Mouse (Mus musculus): ENCODE data around the gene Zfp296. TPM values are rescaled to one million over a fixed set of nuclear protein-coding genes. Genes with fewer than 3 reads are reported as not detected.

Zfp296 gene
- under 1 TPM in 1 of 2 experiments, not detected in 1; 0.50 TPM for total RNA-seq (2021)

- peak in 1 of 2 experiments; percentile 31 for DNase-seq
These were observed at the start of gene Zfp296, which contains the start of gene Gemin7 for GRCm38 (mm10) chr7:19577141-19577852. TSS of gene Zfp296 (plus strand) at chr7:19577287. TSS of gene Gemin7 (minus strand) at chr7:19577595.

GRCm38 (mm10) chr7:19531077-19531476 is 46.0 kb upstream of the Zfp296 start:
- intact Hi-C loops (cut with DNase I) = no loop called here
- DNase-seq = no peak

More at GRCm38 (mm10) chr7:19577141-19577852, at the start of gene Zfp296, which contains the start of gene Gemin7:
- intact Hi-C loops (cut with DNase I) = no loop called here

- intact Hi-C loops (cut with DNase I) = no loop called here
- no peak for DNase-seq
These were observed 44.8 kb upstream of the Zfp296 start for GRCm38 (mm10) chr7:19532240-19532639.

GRCm38 (mm10) chr7:19534676-19535075 is 42.4 kb upstream of the Zfp296 start:
- no peak for DNase-seq
- intact Hi-C loops (cut with DNase I) = no loop called here

GRCm38 (mm10) chr7:19540771-19541566 is 36.1 kb upstream of the Zfp296 start:
- DNase-seq = no peak

GRCm38 (mm10) chr7:19541681-19542154 is 35.4 kb upstream of the Zfp296 start:
- DNase-seq = no peak
- intact Hi-C loops (cut with DNase I) = no loop called here

More at GRCm38 (mm10) chr7:19540771-19541566, 36.1 kb upstream of the Zfp296 start:
- intact Hi-C loops (cut with DNase I) = no loop called here

- intact Hi-C loops (cut with DNase I) = no loop called here
- no peak for DNase-seq
These were observed 34.9 kb upstream of the Zfp296 start for GRCm38 (mm10) chr7:19542155-19542691.

GRCm38 (mm10) chr7:19543584-19543983 is 33.5 kb upstream of the Zfp296 start:
- intact Hi-C loops (cut with DNase I) = no loop called here
- DNase-seq = no peak

GRCm38 (mm10) chr7:19546007-19546406 is 31.1 kb upstream of the Zfp296 start:
- intact Hi-C loops (cut with DNase I) = no loop called here
- DNase-seq = no peak

GRCm38 (mm10) chr7:19547344-19547969 is 29.6 kb upstream of the Zfp296 start:
- intact Hi-C loops (cut with DNase I) = no loop called here
- no peak for DNase-seq

GRCm38 (mm10) chr7:19549394-19549793 is 27.7 kb upstream of the Zfp296 start:
- DNase-seq = no peak
- intact Hi-C loops (cut with DNase I) = no loop called here

GRCm38 (mm10) chr7:19551634-19552033 is 25.5 kb upstream of the Zfp296 start:
- intact Hi-C loops (cut with DNase I) = no loop called here
- no peak for DNase-seq

GRCm38 (mm10) chr7:19552443-19552842 is 24.6 kb upstream of the Zfp296 start:
- intact Hi-C loops (cut with DNase I) = no loop called here
- no peak for DNase-seq

GRCm38 (mm10) chr7:19554168-19554567 is 22.9 kb upstream of the Zfp296 start:
- intact Hi-C loops (cut with DNase I) = no loop called here
- DNase-seq = no peak

- intact Hi-C loops (cut with DNase I) = no loop called here
- no peak for DNase-seq
These were observed 20.0 kb upstream of the Zfp296 start for GRCm38 (mm10) chr7:19557086-19557485.

- peak; percentile 23 to 43 for DNase-seq
- intact Hi-C loops (cut with DNase I) = no loop called here
These were observed 18.8 kb upstream of the Zfp296 start for GRCm38 (mm10) chr7:19557982-19558900.

GRCm38 (mm10) chr7:19558965-19559364 is 18.1 kb upstream of the Zfp296 start:
- intact Hi-C loops (cut with DNase I) = no loop called here
- DNase-seq = no peak

- DNase-seq = no peak
- intact Hi-C loops (cut with DNase I) = loop anchor here (5.0 kb wide), 1 partner anchor 103 kb away; the partner anchor contains the start of gene Mark4
These were observed 16.4 kb upstream of the Zfp296 start for GRCm38 (mm10) chr7:19560491-19561260.

- DNase-seq = no peak
- intact Hi-C loops (cut with DNase I) = loop anchor here (5.0 kb wide), 1 partner anchor 104 kb away; the partner anchor contains the start of gene Mark4
These were observed 15.7 kb upstream of the Zfp296 start for GRCm38 (mm10) chr7:19561431-19561764.

Data from heart, postnatal 36 days (tissue).